Mouse (Mus musculus) E14TG2a.4 (cell line): ENCODE results near the gene Katnbl1.

Experiments
- CTCF ChIP-seq: conservative IDR thresholded peaks from 2 replicates; pipeline ENCODE4 v1.5.1; 2014; ENCODE audit warnings: low read length
- NANOG ChIP-seq: IDR thresholded peaks from 2 replicates; pipeline ENCODE4 v1.6.1; 2014; ENCODE audit warnings: borderline replicate concordance, low read length, mixed read lengths

DNA sequence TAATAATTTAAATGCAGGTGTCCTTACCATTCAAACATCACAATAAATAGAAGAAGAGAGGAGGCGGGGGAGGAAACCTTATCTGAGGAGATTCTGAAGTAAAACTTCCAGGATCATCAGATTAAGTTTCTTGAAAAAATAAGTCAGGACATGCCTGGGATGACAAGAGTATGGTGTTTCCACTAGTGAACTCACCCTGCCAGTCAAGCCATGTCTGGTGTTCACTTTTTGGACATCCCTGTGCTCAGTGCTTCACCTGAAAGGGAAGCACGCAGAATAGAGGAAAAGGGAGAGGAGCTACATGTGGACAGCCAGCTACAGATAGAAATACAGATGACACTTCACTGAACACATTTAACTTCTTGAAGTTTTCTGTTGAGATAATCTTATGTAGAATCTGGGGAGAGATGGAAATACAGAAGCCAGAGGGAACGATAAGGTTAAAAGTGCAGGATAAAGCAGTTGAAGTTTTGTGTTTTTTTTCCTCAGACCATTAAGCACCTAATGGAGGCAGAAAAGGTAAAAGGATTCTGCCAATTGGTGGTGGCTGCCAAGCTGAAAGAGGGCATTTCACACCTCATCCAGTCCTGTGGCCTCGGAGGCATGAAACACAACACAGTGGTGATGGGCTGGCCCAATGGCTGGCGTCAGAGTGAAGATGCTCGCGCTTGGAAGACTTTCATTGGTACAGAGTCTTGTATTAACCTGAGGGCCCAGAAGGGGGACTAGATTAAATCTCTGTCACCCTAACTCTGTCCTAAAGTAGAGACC, 25.1 kb upstream of the Katnbl1 start:
- TF ChIP-seq NANOG (no peak), CTCF (no peak)
